Comparison of ENCODE assay signal across 8 mouse cellular contexts in genomic region chr12:117053851-117054769, GRCm38 (mm10).
DNase-seq lines count a peak whose midpoint lies in the region; ATAC-seq and TF ChIP-seq lines count a peak whose summit lies in the region.

No protein-coding gene starts in this region.

- H3K27me3 ChIP-seq in hindbrain, embryonic 15.5 days, result no peaks in the 10 kb centered on the region
- H3K27me3 ChIP-seq in midbrain, embryonic 10.5 days (ENCODE audit: low read depth, poor library complexity, severe bottlenecking), result peaks cover 63% of the 10 kb centered on the region
- no peaks in the 10 kb centered on the region for H3K27me3 ChIP-seq in stomach, postnatal 0 days (ENCODE audit: control insufficient read depth, insufficient read depth, low read length)

- H3K27ac ChIP-seq in hindbrain, embryonic 15.5 days (replicated peaks), result peak overlapping the region; percentile 72
- peak overlapping the region; percentile 91 for H3K27ac ChIP-seq in midbrain, embryonic 10.5 days (replicated peaks)
- no peak overlapping the region for H3K27ac ChIP-seq in stomach, postnatal 0 days (replicated peaks)

- peaks cover 26% of the 10 kb centered on the region for H3K4me1 ChIP-seq in hindbrain, embryonic 15.5 days (replicated peaks)
- H3K4me1 ChIP-seq in midbrain, embryonic 10.5 days, result peaks cover 69% of the 10 kb centered on the region
- H3K4me1 ChIP-seq in stomach, postnatal 0 days (replicated peaks; ENCODE audit: control insufficient read depth, insufficient read depth), result no peaks in the 10 kb centered on the region

- H3K4me3 ChIP-seq in hindbrain, embryonic 15.5 days, result 0 out of 2 replicates have a peak overlapping the region, but pooled peaks have one; percentile 11
- peak overlapping the region; percentile 25 for H3K4me3 ChIP-seq in midbrain, embryonic 10.5 days
- H3K4me3 ChIP-seq in stomach, postnatal 0 days (ENCODE audit: low read depth, low read length), result peak overlapping the region; percentile 3; the same call in 1 of the 2 replicates

- peak overlapping the region; percentile 41 for H3K4me2 ChIP-seq in hindbrain, embryonic 15.5 days
- H3K4me2 ChIP-seq in stomach, postnatal 0 days (replicated peaks; ENCODE audit: low read depth), result peak overlapping the region; percentile 34

- WGBS in hindbrain, embryonic 15.5 days, result 8% methylated on average over 21 of the region's 21 CpGs
- WGBS in midbrain, embryonic 10.5 days, result 17% methylated on average over 21 of the region's 21 CpGs
- 26% methylated on average over 21 of the region's 21 CpGs for WGBS in stomach, postnatal 0 days

- no peak for TF ChIP-seq CTCF in stomach, postnatal 0 days (IDR thresholded peaks at IDR 0.05; ENCODE audit: low read depth)

- no peak overlapping the region; the same call in 1 of the 2 replicates for H3K9ac ChIP-seq in hindbrain, embryonic 15.5 days
- H3K9ac ChIP-seq in stomach, postnatal 0 days (ENCODE audit: low read length), result no peak overlapping the region

- peak; percentile 63 for ATAC-seq in hindbrain, embryonic 15.5 days (ENCODE audit: low FRiP score, low read depth)
- ATAC-seq in stomach, postnatal 0 days (ENCODE audit: low FRiP score, low TSS enrichment), result no peak; the same call in 1 of the 2 replicates

- no peaks in the 10 kb centered on the region for H3K9me3 ChIP-seq in hindbrain, embryonic 15.5 days
- H3K9me3 ChIP-seq in midbrain, embryonic 10.5 days (replicated peaks), result no peaks in the 10 kb centered on the region
- H3K9me3 ChIP-seq in stomach, postnatal 0 days (ENCODE audit: control insufficient read depth, low read length), result no peaks in the 10 kb centered on the region

- no peak for TF ChIP-seq EP300 in stomach, postnatal 0 days (optimal IDR thresholded peaks at IDR 0.05)

- no peaks in the 10 kb centered on the region for H3K36me3 ChIP-seq in hindbrain, embryonic 15.5 days
- no peaks in the 10 kb centered on the region for H3K36me3 ChIP-seq in midbrain, embryonic 10.5 days
- H3K36me3 ChIP-seq in stomach, postnatal 0 days (ENCODE audit: control insufficient read depth, insufficient read depth, low read length), result no peaks in the 10 kb centered on the region

- peak; percentile 26 to 40 for DNase-seq in frontal cortex, postnatal 36 days (ENCODE audit: low spot score in 2 of 2)
- DNase-seq in frontal cortex, postnatal 14 days (ENCODE audit: low spot score in 2 of 2), result no peak
- peak; percentile 73 for DNase-seq in brain, adult 2 months (ENCODE audit: low read depth, low spot score)
- peak; percentile 73 for DNase-seq in midbrain, embryonic 10.5 days (ENCODE audit: low spot score)
- DNase-seq in stomach, postnatal 0 days (ENCODE audit: low spot score), result peak; percentile 15
- no peak for DNase-seq in cerebellum, adult 11 months
- DNase-seq in adrenal gland, postnatal 4 days (ENCODE audit: low spot score in 2 of 2), result no peak

Comparison
In these comparisons a context has a peak if more than half of its experiments do, and no peak if none do; other contexts are left out.
1. DNase-seq: peak in frontal cortex, postnatal 36 days (2 of 2), brain, adult 2 months (single experiment), midbrain, embryonic 10.5 days (single experiment) and stomach, postnatal 0 days (single experiment); none in frontal cortex, postnatal 14 days (0 of 2), cerebellum, adult 11 months (single experiment) and adrenal gland, postnatal 4 days (0 of 2).
2. Peak in every context shown above with its lines, with median percentiles within 50 percentile points of each other: H3K4me3 ChIP-seq.